Mouse (Mus musculus) heart, adult 11 months (tissue): ENCODE measurements at regions not wholly inside any gene's neighbourhood (a gene's known extent, or its start where the extent isn't known, plus 50 kb on each side); places are given as distances from the start of the nearest gene placed in this dataset.

Source experiments
- DNase-seq: peaks from one replicate; pipeline ENCODE4 v3.0.0; 2022

DNA sequence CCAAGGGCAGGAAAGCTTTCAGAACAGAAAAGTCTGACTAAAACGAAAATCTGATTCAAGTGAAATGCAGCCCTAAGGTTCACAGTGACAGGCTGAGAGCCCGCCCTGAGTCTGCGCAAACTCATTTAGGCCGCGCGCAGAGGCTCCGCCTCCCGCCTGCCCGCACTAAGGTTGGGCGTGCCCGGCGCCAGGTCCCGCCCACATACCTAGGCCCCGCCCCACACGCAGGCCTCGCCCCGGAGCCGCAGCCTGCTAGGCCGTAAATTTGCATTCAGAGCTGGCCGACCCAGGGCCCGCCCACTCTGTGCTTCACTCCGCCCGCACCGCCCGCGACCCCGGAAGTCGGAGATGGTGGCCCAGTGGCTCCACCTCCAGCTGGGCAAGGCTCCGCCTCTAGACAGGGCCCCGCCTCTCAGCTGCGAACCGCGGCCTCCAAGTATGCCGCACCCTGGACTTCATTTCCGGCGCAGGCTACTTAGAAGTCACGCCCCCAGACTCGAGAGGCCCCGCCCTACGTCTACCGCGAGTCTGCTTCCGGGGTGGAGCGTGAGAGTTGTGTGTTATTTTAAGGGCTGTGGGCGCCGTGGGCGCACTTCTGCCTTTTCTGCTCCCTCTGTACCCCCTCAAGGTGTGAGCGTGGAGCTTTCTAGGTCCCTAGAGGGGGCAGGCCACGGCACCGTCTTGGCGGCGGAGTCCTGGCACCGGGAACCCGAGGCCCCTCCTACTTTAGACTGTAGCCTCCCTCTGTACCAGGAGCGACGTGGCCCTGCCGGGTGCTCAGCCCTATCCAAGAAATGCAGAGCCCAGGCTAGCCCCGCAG is 52.3 kb upstream of the Wnt7b start:
- DNase-seq: peak; percentile 100

DNA sequence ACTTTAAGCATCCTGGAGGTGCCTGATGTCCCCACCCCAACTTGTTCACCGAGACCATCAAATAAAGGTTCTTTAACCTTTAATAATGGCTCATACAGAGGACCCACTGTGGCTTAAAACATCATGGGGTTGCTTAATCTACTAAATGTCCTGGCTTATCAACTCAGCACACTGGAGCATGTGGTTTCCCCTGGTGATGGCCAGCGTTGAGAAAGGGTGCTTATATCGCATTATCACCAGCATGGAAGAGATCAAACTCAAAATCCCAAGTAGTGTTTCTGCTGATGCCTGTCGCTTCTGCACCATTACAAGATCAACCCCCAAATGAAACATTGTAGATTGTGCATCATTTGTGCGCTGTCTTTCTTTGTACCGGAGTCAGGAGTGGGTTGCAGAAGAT is 53.2 kb upstream of the Wnt7b start:
- DNase-seq: peak; percentile 86

DNA sequence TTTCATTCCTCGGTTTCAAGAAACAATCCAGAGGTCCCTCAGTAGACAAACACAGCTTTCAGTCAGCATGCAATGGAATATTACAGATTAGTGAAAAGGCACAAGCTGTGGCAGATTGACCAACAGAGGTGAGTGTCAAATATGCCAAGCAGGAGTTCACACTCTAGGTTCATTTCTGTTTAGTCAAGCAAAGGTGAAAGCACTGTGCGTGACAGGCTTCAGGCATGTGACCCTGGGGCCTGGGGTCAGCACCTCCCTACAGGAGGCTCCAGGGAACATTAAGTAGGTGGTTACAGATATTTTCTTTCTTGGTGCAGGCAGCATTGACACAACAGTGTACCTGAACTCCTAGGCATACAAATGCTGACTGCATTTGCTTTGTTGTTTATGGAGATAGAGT is 57.3 kb upstream of the Wnt7b start:
- no peak for DNase-seq

DNA sequence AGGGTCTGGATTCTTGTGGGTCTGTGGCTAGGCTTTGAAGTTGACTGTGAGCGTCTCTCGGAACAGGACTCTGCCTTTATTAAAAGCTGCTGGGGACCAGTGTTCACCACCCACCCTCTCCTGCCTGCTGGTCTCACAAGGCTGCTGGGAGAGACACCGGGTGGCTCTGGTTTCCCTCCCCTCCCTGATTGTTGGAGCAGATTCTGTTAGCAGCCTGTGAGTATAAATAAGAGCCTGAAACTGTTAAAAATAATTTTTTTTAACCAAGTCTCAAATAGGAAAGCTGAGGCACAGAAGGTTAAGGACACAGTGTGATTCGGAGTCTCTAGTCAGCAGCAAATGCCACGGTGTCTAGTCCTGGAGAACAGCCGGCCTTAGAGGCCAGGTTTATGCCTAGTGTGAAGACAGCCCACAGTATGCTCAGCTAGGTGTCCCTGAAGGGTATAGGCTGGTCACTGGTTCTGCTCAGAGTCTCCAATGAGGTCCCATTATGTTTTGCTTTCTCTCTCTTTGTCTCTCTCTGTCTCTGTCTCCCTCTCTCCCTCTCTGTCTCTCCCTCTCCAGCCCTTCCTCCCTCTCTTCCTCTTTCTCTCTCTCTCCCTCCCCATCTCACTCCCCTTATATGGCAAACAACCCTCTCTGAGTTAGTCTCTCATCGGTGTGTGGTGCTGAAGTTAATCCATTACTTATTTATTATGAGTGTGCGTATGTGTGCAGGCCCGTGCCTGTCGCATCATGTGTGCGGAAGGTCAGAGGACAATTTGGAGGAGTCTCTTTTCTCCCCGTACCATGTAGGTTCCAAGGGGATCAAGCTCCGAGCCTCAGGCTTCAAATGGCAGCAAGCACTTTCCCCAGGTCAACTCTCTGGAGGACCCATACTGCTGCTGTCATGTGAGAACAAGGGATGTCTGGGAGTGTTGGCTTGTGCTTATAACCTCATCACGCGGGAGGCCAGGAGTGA is 59.1 kb upstream of the Wnt7b start:
- DNase-seq: no peak

DNA sequence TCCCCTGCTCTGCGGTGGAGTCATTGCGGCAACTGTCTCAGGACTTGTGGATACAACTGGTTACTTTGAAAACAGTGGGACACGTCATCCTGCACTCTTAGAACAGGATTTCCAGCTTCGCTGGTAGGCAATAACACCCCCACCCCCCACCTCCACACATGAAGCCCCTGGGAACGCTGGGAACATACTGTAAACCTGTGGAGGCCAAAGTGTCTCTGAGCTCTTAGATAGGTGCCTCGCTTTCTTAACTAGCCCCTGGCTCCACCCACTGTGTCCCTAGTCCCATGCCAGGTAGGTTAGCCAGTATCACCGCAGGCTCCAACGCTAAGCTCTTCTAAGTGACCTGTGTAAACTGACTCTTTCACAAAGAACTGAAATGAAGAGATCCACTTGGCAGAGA is 63.1 kb upstream of the Wnt7b start:
- DNase-seq: peak; percentile 96

DNA sequence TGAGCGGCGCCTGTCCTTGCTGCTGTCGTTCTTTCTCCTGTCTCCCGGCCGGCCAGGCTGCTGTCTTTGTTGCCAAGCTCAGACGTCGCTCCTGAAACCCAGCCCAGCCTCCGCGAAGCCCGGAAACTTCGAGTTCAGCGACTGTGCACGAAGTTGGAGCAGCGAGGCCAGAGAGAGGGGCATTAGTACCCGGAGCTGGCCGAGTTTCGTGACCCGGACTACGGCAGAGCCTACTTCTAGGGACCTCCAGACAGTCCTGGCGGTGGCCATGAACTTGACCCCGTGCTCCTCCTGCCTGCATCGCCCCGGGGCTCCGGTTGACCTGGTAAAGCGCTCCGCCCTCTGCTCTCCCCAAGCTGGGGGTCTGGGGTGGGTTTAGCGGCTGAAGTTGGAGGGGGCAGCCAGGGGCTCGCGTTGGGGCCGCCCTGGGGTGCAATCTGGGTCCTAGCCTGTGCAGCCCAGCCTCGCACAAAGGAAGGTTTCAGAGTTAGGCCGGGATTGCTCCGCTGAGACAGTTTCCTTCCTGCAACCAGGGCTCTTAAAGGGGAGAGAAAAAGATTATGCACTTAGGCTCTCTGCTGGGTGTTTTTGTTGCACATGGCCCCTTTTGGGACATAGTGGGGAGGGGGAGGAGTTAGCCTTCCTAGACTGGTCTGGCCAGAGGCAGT is 63.8 kb upstream of the Wnt7b start:
- DNase-seq: peak; percentile 98

DNA sequence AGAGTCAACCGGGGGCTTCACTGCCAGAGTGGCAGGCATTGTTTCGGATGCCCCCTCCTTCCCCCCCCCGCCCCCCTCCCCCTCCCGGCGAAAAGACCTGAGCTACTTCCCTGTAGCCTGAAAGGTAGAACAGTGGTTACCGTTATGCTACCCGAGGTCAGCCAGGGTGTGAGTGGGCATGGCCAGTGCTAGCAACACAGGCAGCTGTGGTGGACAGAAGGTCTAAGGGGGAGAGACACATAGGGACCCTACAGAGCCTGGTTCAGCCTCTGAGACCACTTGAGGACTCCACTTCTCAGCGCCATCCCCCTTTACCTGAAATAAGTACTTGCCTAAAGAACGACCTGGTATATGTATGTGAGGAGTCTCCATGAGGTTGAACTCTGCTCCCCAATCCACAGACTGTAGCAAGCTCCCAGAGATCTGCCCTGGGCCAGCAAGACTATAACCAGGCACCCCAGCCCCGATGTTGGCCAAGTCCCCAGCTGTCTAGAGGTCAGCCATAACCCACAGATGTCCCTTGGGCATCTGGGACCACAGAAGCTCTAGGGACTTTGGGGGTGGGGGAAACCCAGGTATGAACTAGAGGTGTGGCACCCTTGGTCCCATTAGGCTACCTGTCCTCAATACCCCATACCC is 64.5 kb upstream of the Wnt7b start:
- peak; percentile 95 for DNase-seq

DNA sequence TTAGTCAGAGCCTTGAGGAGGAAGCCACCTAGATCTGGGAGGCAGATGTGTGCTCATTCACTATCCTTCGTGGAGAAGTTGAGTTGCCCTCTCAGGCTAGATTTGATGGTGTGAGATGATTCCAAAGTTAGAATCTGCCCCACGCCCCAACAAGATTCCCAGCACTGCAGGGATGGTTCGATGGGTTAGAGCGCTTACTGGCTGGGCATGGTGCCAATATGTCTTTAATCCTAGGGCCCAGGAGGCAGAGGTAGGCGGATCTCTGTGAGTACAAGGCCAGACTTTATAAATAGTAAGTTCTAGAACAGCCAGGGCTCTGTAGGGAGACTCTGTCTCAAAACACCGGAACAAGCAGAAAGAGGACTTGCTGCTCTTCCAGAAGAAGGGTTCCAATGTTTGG is 65.3 kb upstream of the Wnt7b start:
- peak; percentile 95 for DNase-seq

DNA sequence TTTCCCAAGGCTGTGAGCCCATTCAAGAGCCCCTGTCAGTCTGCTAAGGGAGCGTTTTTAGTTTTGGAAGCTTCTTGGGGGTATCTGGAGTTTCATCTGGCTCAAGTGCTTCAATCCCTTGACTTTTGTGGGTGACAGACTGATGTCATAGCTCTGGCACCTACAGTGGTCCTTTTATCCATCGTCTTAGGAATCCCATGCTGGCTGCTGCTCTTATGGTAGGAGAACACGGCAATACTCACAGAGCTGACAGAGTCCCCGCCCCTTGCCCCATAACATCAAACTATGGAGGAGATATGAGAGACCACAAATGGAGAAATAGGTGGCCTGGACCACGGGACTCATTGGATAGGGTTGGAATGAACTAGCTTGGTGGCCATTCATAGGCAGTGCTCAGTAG is 68.0 kb upstream of the Wnt7b start:
- peak; percentile 91 for DNase-seq

DNA sequence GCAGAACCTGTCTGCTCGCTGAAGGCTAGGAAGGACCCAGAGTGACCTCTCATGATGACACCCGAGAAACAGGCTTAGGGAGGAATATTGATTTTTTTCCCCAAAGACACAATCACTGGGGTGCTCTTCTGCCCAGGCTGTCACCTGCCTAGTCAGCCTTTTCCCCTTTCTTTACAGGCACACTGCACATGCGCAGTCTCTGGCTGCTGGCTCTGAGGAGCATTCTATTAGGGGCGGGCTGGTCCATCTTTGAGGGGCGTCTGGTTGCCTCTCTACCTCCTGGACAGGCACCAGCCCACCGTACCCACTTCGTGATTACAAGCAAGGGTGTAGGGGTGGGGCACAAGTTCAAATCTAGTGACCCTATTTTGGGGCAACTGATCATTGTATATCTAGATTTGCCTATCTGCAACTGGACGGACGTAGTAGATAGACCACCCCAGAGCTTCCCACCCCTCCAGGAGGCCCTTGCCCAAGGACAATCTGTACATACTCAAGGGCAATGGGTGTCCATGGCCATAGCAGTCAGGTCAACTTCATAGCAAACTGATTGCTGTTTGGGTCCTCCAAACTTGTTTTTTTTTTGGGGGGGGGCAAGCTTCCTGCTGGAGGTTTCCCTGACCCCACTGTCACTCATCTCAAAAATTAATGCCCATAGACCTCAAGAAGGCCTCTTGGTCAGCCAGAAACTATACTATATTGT is 69.6 kb upstream of the Wnt7b start:
- peak; percentile 92 for DNase-seq

DNA sequence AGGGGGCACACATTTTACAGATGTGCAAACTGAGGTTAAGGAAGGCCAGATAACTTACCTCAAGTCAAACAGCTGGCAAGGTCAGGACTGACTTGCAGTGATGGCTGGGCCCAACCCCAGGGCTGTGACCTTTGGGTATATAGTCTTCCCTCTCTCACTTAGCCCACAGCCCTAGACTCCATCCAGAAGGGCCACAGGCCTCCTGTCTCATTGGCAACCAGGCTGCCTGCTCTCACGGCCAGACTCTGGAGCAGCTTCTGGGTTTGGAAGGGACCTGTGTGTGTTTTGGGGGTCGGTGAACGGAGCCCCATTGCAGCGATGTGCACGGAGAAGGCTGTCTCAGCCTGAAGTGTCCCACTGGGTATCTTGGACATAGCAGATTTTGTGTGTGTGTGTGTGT is 70.2 kb upstream of the Wnt7b start:
- peak; percentile 93 for DNase-seq

DNA sequence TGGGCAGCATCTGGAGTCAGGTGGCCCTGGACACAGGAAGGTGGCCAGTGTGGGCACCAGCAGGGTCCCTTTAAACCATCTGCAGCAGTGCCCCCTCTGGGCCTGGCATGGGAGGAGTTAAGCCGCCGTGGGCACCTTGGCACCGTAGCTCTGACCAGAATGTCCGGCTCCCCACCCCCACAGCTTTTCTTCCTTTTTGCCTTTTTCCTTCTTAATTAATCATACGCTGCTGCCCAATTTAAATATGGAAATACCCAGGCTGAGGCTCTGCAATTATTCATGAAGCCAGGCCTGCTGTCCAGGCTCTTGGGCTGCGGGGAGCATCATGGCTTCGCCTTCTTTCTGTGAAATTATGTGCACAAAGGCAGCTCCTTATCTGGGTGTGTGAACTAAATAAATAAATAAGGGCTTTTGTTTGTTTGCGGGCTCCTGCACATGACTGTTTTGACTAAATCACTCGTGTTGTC is 70.6 kb upstream of the Wnt7b start:
- no peak for DNase-seq

DNA sequence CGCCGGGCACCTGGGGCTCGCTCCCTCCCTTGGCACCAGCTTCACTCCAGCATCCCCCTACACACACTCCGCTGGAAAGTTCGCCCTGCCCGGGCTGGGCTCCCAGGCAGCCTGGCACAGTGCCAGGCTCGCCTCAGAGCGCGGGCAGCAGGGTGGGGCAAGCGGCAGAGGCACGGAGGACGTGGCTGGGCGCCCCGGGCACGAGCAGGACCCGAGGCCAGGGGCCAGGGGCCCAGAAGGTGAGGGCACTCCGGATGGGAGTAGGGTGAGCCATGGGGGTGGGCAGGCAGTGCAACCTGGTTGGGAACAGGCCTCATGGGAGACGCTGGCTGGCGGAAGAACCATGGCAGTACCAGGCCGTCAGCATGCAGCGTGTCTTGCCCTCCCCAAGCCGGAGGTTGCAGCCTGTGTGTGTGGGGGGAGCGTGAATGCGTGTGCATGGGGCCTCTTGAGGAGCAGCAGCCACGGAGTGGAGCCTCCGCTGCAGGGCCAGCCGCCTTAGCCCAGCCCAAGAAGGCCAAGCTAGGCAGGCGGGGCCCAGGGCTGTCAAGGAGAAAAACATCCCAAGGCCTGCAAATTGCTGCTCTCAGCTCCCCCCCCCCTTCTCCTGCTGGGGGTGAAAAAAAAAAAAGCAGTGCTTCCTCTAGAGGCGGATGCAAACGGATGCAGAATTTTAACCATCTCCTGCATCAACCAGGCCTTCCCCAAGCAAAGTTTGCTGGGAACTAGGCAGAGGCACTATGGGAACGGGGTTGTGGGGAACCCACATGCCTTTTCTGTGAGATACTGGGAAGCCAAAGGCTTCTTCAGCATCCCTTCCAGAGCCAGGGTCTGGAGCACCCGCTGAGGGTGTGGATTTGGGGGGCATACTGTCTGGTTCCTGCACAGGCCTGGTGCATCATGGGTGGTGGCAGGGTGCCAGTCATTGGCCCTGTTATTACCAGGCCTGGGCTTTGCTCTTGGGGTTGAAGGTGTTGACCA is 71.4 kb upstream of the Wnt7b start:
- peak; percentile 99 for DNase-seq

DNA sequence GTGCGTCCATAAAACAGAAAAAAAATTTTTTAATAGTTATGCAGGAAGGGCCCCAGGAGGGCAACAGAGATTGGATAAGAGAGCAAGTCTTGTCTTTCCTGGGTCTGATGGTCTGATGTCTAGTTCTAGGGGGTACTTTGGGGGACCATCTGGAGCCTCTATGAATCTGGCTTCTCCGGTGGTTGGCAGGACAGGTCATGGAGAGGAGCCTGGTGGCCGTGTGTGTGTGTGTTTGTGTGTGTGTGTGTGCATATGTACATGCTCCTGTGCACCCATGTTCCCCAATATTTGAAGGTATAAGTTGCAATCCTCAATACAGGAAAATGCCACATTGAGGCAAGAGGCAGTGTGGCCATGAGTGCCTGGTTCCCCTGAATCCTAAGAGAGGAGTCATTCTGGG is 72.5 kb upstream of the Wnt7b start:
- peak; percentile 93 for DNase-seq

DNA sequence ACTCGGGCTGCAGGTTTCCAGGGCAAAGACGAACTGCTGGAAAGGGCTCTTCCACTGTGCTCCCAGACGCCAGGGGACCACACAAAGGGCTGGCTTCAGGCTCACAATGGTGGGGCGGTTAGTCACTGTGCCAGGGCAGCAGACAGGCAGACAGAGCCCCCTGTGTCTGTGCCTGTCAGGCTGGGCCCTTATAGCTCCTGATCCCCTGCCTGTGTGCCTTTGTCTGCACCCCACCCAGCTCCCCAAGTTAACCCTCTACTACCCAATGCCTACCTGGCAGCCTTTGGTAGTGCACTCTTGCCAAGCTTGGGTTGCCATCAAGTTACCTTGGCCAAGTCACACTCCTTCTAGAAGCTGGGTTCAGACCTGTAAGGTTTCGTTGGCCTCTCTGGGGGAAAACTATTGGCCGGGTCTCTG is 73.5 kb upstream of the Wnt7b start:
- peak; percentile 97 for DNase-seq

DNA sequence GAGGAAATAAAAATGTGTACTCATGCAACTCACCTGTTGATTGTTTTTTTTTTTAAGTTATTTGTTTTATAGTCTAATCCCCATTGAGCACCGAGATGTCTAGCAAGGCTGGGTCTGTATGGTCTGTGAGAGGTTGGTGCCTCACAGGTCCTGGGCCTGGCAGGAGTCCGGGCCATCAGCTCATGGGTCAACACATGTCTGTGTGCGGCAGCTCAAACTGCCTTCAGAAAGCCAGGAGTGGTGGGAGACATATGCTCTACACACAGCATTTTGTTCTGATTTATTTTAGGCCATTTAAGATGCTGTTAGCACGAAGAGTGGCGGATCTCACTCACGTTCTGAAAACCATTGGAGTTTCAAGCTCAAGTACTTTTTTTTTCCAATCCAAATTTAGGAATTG is 74.6 kb upstream of the Wnt7b start:
- peak; percentile 89 for DNase-seq

DNA sequence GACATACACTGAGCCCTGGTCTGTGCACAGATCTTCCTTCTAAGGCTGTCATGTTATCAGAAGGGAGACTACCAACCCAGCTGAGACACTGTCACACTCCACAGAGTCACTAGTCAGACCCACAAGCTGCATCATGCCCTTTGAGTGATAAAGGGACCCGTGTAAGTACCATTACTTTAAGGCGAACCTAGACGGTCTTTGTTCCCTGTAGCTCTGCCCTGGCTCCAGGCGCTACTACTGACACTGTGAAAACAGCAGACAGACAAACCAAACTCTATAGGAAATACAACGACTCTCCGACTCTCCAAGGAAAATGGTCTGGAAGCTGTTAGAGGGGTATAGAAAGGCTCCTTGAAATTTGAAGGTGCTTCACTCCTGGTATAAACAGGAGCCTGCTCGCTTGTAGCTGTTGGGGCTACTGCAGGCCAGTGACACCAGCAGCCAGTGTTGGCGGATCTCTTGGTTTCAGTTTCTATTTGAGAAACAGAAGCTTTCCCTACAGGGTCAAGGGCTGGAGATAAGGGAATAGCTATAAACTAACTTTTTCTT is 75.2 kb upstream of the Wnt7b start:
- peak; percentile 98 for DNase-seq

DNA sequence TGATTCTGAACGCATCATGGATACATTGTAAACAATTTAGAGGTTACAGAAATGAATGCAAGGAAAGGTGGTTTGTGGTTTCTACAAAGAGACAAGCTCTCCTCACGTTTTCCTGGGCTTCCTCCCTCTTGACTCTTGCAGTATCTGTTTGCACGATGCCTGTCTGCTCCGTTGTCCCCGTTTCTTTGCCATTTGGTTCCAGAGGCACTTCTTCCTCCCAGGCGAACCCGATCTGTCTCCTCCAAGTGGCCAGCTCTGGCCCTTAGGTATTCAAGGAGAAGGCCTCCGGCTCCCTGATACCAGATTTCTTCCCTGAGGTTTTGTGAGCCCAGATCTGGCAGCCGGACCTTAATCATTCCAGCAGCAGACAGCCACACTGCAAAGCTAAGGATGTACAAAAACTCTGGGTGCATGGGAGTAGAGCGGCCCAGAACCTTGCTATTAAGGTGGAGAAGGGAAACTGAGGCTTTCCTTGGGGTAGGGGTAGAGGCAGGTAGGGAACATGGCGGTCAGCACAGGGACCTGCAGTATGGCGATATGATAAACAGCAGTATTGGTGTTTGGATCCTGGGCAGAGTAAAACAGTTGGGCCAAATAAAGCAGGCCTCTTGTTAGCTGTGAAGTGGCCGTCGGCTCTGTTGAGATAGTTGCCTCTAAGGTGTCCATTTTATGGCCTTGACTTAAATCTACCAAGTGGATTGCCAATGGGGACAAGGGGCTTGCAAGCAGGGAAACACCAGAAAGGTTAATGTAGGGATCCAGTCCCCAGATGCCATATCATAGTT is 76.0 kb upstream of the Wnt7b start:
- peak; percentile 93 for DNase-seq

DNA sequence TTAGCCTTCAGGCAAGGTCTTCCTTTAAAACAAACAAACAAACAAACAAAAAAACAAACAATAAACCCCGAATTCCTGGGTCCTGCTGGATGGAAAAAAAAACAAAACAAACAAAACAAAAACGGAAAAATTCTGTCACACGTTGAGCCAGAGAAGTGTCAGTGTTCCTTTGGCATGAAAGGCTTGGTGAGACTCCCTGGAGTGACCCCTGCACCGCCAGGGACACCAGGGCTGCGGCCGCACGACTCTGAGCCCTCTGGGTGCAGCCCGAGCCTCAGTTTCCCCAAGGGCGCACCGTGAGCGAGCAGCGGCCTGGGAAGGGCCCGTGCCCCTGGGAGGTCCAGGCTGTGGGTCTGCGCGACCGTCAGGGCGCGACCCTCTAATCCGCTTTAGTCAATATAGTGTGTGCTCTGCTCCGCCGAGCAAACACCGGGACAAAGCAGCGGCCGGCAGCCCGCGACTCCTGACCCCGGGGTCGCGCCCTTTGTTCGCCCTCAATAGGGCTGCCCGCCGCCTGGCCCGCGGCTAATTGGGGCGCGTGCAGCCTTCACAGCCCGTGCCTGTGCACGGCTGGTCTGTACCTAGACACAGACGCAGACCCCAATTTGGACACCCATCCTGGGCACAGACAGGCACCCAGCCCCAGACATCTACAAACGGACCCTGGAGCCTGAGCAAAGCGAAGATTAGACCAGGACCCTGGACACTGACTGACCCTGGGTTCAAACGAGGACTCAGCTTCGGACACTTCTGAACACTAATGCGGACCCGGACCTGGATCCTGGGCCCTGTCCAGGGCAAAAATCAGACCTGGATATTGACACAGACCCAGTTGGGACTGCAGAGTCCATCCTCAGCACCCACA is 74.0 kb upstream of the Ppara start:
- DNase-seq: peak; percentile 88
